Mouse (Mus musculus): Measurements from ENCODE around the gene Pacs1. TPM values are rescaled to one million over a fixed set of nuclear protein-coding genes. Genes with fewer than 3 reads are reported as not detected.
A peak's percentile ranks its signal among the peaks of the same experiment; 100 is the strongest.
"Not testable (repeated sequence)": the region's sequence is repeated elsewhere in the genome, so short reads cannot be mapped to it uniquely, and the experiment has no call there.

Gene Pacs1
- total RNA-seq, 2 experiments from 2014 or later = 5.1 to 16.2 TPM

DNA sequence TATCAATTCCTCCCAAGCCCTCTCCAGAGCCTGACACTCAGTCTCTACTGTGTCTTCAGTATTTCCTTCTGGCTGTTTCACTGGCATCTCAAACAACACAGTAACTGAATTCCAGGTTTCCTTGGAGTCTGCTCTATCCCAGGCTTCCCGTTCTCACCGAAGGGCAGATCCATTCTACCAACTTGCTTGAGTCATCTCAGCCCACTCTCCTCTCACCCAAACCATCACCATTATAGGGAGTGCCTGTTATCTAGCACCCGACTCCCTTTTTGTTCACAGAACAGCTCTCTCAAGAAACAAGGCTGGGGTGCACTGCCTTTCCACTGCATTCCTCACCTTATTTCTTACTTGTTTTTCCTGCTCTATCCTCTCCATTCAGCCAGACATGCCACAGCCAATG is 111.0 kb downstream of the Pacs1 start:
- no peak for ATAC-seq (replicated peaks; ENCODE audit: poor library complexity)

DNA sequence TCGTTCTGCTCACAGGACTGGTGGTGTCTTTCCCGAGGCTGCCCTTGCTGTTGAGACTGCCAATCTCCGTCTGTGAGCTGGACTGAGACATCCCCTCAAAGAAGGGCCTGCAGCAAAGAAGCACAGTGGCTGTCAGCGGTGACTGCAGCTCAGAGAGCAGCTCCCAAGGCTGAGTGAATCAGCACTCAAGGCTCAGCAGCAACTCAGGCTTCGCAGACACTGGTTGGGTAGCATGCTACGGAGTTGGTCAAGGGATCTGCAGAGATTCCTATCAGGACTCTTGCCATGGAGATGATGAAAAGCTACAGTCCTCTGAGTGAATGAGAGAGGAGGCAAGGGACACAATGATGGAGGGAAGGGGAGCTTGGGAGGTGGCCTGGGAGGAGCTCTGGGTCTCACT is 120.7 kb downstream of the Pacs1 start:
- no peak for ATAC-seq (replicated peaks; ENCODE audit: poor library complexity)

DNA sequence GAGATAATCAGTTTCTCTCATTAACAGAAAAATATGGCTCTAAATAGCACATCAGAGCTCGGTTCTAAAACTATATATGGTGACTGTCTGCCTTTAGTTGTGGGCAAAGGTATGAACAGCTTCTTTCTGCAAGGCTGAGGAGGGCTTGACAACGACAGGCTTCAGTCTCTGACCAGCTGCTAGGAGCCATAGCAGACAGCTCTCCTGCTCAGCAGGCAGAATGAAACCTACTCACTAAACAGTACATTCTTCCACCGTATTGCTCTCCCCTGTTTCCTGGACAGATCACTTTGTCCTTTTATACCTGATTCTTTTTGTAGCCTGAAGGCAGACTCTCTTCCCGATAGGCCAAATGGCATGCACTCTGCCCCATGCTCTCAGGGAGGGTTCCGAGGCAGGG is 121.2 kb downstream of the Pacs1 start:
- ATAC-seq (replicated peaks; ENCODE audit: poor library complexity) = no peak

GRCm38 (mm10) chr19:5151331-5151730 is 121.6 kb downstream of the Pacs1 start:
- peak; percentile 89 for ATAC-seq (replicated peaks; ENCODE audit: poor library complexity)

- ATAC-seq (replicated peaks; ENCODE audit: poor library complexity) = no peak
Measured at GRCm38 (mm10) chr19:5150358-5150757, 122.6 kb downstream of the Pacs1 start.

DNA sequence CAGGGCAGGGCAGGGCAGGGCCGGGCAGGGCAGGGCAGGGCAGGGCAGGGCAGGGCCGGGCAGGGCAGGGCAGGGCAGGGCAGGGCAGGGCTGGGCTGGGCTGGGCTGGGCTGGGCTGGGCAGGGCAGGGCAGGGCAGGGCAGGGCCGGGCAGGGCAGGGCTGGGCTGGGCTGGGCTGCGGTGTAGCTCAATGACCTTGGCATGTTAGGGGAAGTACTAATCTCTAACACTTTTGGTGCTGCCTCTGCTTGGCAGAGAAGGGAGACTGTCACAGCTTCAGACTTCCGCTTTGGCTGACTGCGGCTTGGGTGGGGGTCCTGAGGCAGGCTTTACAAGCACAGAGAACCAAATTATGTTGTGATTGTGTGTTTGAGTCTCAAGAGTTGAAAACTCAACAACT is 123.9 kb downstream of the Pacs1 start:
- not testable (repeated sequence) for ATAC-seq (replicated peaks; ENCODE audit: poor library complexity)

DNA sequence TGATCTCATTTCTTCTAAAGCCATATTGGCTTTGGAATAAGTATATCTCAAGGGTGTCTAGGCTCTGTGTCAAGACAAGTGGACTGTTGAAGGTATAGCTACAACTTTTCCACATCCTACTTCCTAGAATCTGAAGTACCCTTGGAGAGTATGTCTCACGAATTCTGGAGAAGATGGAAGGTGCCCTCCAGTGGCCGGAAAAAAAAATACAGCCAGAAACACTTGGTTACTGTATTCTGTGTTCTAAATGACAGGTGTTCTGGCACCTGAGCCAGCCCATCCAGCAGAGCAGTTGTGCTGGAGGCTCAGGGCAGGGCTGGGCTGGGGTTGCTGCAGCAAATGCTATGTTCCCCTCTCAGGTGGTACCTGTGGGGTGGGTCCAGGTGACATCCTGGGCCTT is 133.3 kb downstream of the Pacs1 start:
- ATAC-seq (replicated peaks; ENCODE audit: poor library complexity) = 0 out of 2 replicates have a peak, but pooled peaks have one; percentile 39

DNA sequence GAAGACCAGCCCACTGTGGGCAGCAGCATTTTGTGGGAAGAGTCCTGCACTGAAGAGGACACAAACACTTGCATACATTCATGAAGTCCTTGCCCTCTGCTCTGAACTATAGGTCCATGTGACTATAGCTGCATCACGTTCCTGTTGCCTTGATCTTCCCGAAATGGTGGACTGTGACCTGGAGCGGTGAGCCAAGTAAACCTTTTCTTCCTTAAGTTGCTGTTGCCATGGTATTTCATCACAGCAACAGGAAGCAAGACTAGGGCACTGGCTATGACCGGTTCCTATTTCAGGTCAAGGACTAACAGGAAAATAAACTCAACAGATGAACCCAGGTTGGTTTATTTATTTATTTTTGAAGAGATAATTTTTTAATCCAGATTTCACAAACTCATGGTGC is 141.7 kb downstream of the Pacs1 start:
- ATAC-seq (replicated peaks; ENCODE audit: poor library complexity) = 0 out of 2 replicates have a peak, but pooled peaks have one; percentile 17

DNA sequence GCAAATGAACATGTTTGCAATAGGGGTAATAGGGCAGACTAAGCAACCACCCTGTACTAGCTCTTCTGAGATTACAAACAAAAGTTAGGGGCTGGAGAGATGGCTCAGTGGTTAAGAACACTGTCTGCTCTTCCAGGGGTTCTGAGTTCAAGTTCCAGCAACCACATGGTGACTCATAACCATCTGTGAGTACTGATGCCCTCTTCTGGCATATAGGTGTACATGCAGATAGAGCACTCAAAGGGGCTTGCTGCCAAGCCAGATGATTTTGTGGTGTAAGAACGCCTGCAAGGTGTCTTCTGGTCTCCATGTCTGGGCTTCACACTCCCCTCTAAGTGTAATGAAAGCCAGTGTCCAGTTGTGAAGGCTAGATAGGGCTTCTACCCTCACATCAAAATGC is 143.1 kb downstream of the Pacs1 start:
- ATAC-seq (replicated peaks; ENCODE audit: poor library complexity) = no peak

DNA sequence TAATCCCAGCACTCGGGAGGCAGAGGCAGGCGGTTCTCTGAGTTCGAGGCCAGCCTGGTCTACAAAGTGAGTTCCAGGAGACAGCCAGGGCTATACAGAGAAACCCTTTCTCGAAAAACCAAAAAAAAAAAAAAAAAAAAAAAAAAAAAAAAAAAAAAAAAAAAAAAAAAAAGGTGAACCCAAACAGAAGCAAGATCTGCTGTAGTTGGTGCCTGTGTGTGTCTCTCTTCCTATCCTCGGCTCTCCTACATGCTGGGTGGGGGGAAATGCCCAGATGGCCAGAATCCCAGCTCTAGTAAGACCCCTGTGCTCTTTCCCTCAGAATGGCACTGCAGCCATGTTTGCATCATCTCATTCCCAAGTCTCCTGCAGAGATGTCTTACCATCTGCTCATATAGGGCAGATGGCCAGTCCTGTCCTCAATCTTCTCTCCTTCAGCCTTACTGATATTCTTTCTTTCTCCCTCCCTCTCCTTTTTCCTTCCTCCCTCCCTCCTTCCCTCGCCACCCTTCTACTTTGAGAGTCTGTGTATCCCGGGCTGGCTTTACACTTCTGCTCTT is 148.8 kb downstream of the Pacs1 start:
- ATAC-seq (replicated peaks; ENCODE audit: poor library complexity) = no peak

GRCm38 (mm10) chr19:5123241-5123640 is 149.7 kb downstream of the Pacs1 start:
- ATAC-seq (replicated peaks; ENCODE audit: poor library complexity) = no peak

DNA sequence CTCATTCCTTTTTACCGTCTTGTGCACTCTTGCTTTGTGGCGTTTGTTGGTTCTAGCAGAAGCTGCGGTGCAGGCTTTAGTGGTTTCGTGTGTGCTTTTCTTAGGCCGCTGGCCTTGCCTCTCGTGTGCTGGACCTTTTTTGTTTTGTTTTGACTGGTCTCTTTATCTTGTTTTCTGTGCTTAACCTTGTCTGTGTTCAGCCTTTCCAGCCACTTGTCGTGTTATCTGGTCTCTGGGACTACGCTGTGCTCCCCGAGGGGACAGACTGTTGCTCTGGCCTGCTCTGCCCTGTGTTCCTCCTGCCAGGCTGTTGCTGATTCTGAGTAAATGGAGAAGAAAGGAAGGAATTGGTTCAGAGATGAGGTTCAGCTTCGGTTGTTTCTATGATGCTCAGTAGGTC is 150.4 kb downstream of the Pacs1 start:
- ATAC-seq (replicated peaks; ENCODE audit: poor library complexity) = no peak

- no peak for ATAC-seq (replicated peaks; ENCODE audit: poor library complexity)
Measured at GRCm38 (mm10) chr19:5118384-5118698, 154.6 kb downstream of the Pacs1 start, which contains the start of gene Klc2. TSS of gene Klc2 (minus strand) at chr19:5118560.

GRCm38 (mm10) chr19:5117494-5118383 is 155.2 kb downstream of the Pacs1 start:
- peak; percentile 88 for ATAC-seq (replicated peaks; ENCODE audit: poor library complexity)

- no peak for ATAC-seq (replicated peaks; ENCODE audit: poor library complexity)
Measured at GRCm38 (mm10) chr19:5113783-5114182, 159.1 kb downstream of the Pacs1 start.

DNA sequence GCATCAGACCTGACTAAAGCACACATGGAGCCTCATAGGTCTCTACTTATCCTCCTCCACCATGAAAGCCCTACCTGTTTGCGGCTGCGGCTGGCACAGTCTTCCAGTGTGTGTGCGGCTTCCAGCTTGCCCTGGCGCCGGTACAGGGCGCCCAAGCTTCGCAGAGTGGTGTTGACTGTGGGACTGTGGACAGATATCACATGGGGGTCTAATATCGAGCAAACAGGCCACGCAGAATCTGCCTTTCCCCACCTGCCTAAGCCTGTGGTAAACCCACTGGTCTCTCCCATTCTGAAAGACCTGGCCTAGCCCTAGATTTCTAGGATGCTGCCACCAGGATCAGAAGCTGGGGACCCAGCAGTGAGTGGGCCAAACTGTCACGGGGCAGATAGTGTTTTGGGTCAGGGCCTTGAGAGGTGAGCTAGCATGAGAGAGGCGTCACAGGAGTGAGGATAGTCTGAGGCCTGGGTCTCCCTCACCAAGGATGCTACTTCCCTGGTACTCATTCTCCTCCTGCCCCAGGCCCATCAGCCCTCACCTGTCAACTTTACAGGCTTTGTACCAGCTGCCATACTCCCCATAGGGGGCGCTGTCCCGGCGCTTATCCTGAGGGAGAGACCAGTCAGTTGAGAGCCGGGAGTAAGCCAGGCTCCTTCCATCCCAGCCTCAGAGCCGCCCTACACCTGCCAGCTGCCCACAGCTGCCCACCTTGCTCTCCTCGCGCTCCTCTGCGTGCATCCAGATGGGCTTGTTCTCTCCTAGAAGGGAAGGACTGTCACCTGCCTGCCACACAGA is 163.1 kb downstream of the Pacs1 start:
- no peak for ATAC-seq (replicated peaks; ENCODE audit: poor library complexity)

GRCm38 (mm10) chr19:5108702-5109101 is 164.2 kb downstream of the Pacs1 start:
- ATAC-seq (replicated peaks; ENCODE audit: poor library complexity) = no peak

DNA sequence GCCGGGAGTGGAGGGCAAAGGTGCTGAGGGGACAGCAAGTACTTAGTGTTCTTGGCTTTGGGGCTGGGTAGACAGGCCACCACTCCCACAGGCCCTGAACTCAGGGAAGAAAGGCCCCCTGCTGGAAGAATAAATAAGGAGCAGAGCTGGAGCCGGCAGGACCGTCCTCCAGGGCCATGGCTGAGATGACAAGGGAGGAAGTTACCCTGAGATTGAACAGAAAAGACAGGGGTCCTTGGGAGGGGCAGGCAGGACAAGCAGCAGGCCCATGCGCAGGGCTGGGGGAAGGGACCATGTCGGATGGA is 164.7 kb downstream of the Pacs1 start:
- ATAC-seq (replicated peaks; ENCODE audit: poor library complexity) = peak; percentile 59; the same call in 1 of the 2 replicates

GRCm38 (mm10) chr19:5107556-5108270 is 165.2 kb downstream of the Pacs1 start:
- ATAC-seq (replicated peaks; ENCODE audit: poor library complexity) = no peak

GRCm38 (mm10) chr19:5106731-5107191 is 166.2 kb downstream of the Pacs1 start, which contains the start of gene Rab1b:
TSS of gene Rab1b (minus strand) at chr19:5107072.
- peak; percentile 94 for ATAC-seq (replicated peaks; ENCODE audit: poor library complexity)

DNA sequence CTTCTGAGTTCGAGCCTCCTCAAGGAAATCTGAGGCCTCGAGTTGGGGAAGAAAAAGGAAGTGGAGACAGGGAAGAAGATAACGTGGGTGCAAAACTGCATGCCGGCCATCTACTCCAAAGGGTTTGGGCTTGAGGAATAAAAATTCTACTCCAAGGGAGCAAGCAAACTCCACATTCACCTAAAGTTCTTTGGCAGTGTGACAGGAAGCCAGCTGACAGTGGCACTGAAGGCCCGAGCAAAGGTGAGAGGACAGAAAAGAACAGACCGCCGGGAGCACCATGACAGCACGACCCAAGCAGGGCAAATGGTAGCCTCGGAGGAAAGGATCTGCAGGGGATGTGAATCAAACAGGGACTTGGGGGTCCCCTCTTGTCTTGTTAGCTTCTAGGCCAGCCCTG is 166.8 kb downstream of the Pacs1 start:
- no peak for ATAC-seq (replicated peaks; ENCODE audit: poor library complexity)

Data from megakaryocyte progenitor cell, adult 5-6 weeks (primary cell).